Mouse (Mus musculus) left cerebral cortex, postnatal 25 days (tissue): ENCODE data around the gene Plagl1. TPM values are rescaled to one million over a fixed set of nuclear protein-coding genes. Genes with fewer than 3 reads are reported as not detected.

Experiments
- DNase-seq, 2 experiments: peaks; one replicate each; pipeline ENCODE4 v3.0.0; 2022; ENCODE audit warnings: low spot score in 2 of 2, mixed read lengths in 1 of 2
- intact Hi-C: fragments of 180-260 bp; cut with DNase I; formaldehyde crosslinking; loops from one replicate; pipeline ENCODE4 v1.15.1; 2025
- total RNA-seq, 2 experiments: library from RNA; stranded (reverse); gene quantifications; 2 replicates each; pipeline ENCODE4 v1.2.3; 2021

The Plagl1 gene
- total RNA-seq, 2 experiments from 2014 or later: 14.8 to 20.3 TPM

- no peak for DNase-seq
- intact Hi-C loops: no loop called here
These were observed 16.7 kb downstream of the Plagl1 start for GRCm38 (mm10) chr10:13076807-13077532.

DNA sequence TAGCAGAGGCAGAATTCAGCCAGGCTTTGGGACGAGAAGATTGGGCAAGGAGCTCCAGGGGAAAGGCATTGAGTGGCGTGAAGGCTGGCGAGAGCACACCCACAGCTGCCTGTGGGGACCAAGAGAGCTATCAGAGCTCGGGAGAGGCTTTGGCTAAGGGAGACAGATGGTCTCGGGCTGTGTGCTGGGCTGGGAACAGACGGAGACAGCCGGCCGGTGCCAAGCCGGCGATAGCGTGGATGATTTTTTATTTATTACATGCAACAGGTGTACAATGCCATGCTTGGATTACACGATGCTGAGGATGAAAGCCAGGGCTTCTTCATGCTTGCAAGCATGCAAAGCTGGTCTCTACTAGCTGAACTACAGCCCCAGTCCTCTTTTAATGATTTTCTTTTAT lies 22.2 kb downstream of the Plagl1 start:
- intact Hi-C loops: no loop called here
- DNase-seq: no peak

DNA sequence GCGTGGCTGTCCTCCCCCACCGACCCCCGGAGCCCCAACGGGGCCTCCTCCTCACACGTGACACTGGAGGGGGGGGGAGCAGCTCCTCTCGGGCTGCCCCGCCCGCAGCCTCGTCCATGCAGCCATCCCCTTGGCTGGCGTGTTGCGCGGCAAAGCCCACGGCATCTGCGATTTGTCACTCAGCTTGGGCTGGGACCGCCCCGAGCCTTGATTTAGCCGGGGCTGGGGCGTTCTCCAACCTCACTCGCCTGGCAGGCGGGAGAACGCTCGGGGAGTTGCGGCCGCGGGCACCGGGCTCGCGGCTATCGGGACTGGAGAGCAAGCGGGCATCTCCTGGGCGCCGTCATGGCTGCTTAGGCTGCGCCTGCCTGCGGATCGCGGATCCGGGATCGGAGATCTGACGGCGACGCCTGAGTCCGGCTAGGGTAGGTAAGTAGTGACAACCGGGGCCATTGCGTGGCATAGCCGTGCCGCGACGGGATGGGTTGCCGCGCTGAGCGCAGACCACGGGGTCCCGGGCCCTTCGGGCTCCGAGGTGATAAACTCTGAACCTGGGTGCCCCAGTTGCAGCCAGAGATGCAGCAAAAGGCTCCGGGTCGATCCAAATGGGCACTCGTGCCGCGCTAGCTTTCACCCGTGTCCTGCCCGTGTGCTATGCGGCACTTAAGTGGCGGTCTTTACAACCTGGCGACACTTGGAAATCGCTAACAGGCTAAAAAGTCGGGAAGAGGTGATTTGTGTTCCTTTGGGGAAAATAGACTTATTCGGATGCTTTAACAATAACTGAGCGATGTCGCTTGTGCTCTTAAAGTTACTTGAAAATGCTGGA lies 30.5 kb downstream of the Plagl1 start:
- intact Hi-C loops: no loop called here

GRCm38 (mm10) chr10:13092996-13093395 lies 32.7 kb downstream of the Plagl1 start:
- intact Hi-C loops: no loop called here
- DNase-seq: no peak

More for the DNA sequence above, 30.5 kb downstream of the Plagl1 start:
- peak; percentile 66 to 83 for DNase-seq

DNA sequence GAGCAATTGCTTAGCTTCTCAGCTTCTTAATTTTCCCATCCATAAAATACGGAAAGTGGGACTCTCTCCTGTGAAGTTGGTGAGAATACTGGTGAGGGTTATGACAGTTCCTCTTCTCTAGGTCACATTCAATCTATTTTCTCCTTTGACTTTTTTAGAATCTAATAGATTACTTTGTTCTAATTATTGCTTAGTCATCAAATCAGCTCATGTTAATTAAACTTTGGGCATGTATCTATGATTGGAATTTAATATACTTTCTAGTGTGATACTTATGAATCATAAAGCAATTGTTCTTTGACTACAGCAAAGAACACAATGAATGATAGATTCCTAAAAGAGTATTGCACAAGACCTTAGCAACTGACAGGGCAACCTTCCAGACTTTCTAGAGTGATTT lies 38.6 kb downstream of the Plagl1 start:
- intact Hi-C loops: no loop called here

GRCm38 (mm10) chr10:13100061-13100648 lies 39.9 kb downstream of the Plagl1 start:
- intact Hi-C loops: no loop called here

More for the DNA sequence above, 38.6 kb downstream of the Plagl1 start:
- DNase-seq: no peak

GRCm38 (mm10) chr10:13102360-13102759 lies 42.1 kb downstream of the Plagl1 start:
- intact Hi-C loops: no loop called here
- no peak for DNase-seq

More at GRCm38 (mm10) chr10:13100061-13100648, 39.9 kb downstream of the Plagl1 start:
- no peak for DNase-seq

DNA sequence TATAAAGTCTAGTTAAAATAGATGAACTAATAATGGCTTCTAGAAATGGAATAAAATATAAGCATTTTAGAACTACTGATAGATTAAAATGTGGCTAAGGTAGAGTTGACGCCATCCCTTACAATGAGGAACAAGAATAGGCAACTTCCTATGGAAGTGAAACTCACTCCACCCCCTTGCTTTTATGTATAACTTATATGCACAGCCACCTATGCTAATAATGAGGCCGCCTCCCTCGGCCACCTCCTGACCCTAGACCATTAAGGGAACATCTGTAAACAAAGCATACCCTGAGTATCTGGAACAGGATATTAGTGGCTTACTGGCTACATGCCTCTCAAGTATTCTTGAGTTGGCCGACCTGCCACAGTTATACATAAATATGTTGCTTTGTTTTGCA lies 43.5 kb downstream of the Plagl1 start:
- intact Hi-C loops: no loop called here
- no peak for DNase-seq

GRCm38 (mm10) chr10:13106909-13107624 lies 46.8 kb downstream of the Plagl1 start:
- DNase-seq: no peak
- intact Hi-C loops: no loop called here

DNA sequence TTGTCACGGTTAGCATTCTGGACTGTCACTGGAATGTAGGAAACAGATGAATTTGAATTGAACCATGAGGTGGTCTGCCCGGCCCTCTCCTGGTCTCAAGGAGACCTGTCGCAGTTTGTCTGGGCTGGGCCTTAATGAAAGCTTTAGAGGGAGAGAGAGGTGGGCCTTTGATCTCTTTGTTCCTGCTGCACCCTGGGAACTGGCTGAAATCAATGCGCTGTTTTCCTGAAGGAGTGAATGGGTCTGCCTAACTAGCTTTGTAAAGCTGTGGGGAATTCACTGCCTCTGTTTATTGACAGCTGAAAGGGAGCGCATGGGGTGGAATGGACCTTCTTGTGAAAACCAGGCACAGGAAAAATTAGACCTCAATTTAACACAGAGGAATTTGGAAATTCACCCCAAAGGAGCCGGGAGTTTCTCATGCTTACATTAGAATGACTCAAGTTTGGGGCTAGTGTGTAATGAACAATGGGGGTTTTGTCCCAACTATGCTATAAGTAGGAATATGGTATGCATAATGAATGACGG lies 47.8 kb downstream of the Plagl1 start:
- intact Hi-C loops: no loop called here
- DNase-seq: no peak

GRCm38 (mm10) chr10:13108847-13109246 lies 48.5 kb downstream of the Plagl1 start:
- intact Hi-C loops: no loop called here
- no peak for DNase-seq

- intact Hi-C loops: no loop called here
- no peak for DNase-seq
These were observed 49.5 kb downstream of the Plagl1 start for GRCm38 (mm10) chr10:13109781-13110180.

- DNase-seq: no peak
- intact Hi-C loops: no loop called here
These were observed 52.5 kb downstream of the Plagl1 start for GRCm38 (mm10) chr10:13112849-13113248.

DNA sequence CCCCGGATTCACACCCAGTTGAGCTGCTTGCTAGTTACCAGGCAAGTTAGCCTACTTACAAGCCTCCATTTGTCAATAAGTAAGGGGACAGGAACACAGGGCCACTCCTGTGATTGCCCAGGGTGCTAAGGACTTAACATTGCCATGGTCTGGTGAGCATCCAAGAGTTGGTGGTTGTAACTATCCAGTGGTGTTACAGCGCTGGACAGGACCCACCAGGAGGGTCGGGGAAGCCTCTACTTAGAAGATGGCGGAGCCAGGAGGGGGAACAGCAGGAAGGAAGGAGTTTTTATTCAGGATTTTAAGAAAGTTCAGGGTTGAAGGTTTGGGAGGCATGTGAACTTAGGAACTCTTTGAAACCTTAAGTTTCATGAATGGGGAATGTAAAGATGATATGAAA lies 53.3 kb downstream of the Plagl1 start:
- intact Hi-C loops: no loop called here

GRCm38 (mm10) chr10:13115030-13115429 lies 54.7 kb downstream of the Plagl1 start:
- DNase-seq: no peak
- intact Hi-C loops: no loop called here

More for the DNA sequence above, 53.3 kb downstream of the Plagl1 start:
- no peak for DNase-seq

- intact Hi-C loops: no loop called here
- DNase-seq: no peak
These were observed 56.7 kb downstream of the Plagl1 start for GRCm38 (mm10) chr10:13116706-13117665.

GRCm38 (mm10) chr10:13118024-13118769 lies 57.9 kb downstream of the Plagl1 start:
- intact Hi-C loops: no loop called here
- DNase-seq: no peak

GRCm38 (mm10) chr10:13118770-13119102 lies 58.4 kb downstream of the Plagl1 start:
- intact Hi-C loops: no loop called here

More at GRCm38 (mm10) chr10:13118770-13119102, 58.4 kb downstream of the Plagl1 start:
- no peak for DNase-seq
